Mouse (Mus musculus) small intestine, adult 2 months (tissue): Measurements from ENCODE around the gene Epha10.

ENCODE experiments used
- CTCF ChIP-seq: fragments of 200-500 bp; IDR thresholded peaks from 2 replicates; pipeline ENCODE4 v1.5.1; 2012; ENCODE audit warnings: low read depth, mild to moderate bottlenecking, control low read depth, inconsistent platforms, low read length, moderate library complexity, mixed read lengths; ENCODE audit not compliant: insufficient replicate concordance, insufficient read length; ENCODE audit errors: extremely low read depth
- POLR2A ChIP-seq: fragments of 200-500 bp; IDR thresholded peaks from 2 replicates; pipeline ENCODE4 v1.6.1; 2012; ENCODE audit warnings: low read depth, mild to moderate bottlenecking, control low read depth, inconsistent platforms, low read length, moderate library complexity

DNA sequence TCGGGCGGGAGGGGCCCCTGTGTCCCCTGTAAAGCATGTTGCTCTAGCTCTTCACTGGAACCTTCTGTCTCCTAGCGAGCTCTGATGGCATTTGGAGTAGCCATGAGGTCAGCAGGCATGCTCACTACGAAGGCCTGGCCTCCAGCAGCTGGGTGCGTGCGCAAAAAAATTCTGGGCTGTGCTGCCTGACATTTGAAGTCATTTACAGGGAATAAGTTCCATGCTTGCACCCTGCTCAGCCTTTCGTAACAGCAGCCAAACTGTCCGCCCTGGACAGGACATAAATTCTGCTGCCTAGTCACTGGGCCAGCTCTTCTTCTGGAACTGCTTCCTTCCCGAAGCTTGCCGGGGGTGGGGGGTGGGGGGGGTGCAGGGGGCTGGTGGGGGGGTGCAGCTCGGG is 78.4 kb downstream of the Epha10 start:
- TF ChIP-seq POLR2A (no peak), CTCF (no peak)
